Mouse (Mus musculus): Measurements from ENCODE around the gene Top2b. TPM values are rescaled to one million over a fixed set of nuclear protein-coding genes. Genes with fewer than 3 reads are reported as not detected.

Top2b gene
- total and polyA plus RNA-seq, 3 experiments: 29.5 to 190 (median 39.5) TPM

DNA sequence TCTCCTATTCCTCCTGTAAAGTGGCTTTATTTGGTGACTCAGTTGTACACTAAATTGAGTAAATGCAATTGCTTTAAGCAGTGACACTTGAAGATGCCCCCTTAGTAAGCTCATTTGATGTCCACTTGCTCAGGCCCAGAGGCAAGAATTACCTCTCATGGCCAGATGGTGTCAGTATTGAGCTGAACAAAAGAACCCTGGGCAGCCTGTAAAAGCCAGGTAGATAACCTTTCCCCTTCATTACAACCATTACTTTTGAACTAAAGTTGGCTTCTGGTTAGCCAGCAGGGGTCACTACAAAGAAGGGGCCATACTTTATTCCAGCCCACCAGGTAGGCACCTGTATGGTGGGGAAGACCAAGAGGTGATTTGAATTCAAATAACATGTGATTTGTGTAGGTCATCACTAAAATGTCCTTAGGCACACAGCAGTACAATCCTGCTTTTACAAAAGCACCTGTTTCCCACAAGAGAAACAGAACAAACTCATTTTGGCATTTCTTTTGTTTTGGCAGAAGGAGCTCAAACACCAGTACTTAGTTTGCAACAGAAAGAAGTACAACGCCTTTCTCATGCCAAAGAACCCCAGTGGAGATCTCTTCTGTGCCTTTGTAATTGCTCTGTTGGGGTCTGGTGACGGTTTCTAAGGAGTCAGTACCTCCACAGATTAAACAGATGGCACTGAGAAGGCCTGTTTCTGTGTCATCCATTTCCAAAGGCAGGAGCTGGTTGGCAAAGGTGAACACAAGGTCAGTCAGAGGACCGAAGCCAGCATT, 69.6 kb downstream of the Top2b start:
- H3K36me3 ChIP-seq (ENCODE audit: control insufficient read depth in 1 of 2, insufficient read depth in 2 of 2, low read length in 2 of 2): peaks cover 0 to 4% of the 10 kb centered on the region in 2 experiments; a peak in 2 of 4 replicates
- H3K9me3 ChIP-seq (replicated peaks; ENCODE audit: insufficient read depth, low read length): no peaks in the 10 kb centered on the region
- no peak overlapping the region for H3K4me3 ChIP-seq (ENCODE audit: control insufficient read depth in 1 of 2, insufficient read depth in 1 of 2, low read depth in 2 of 2, low read length in 2 of 2)
- H3K9ac ChIP-seq (ENCODE audit: control insufficient read depth, low read depth, low read length, poor library complexity, severe bottlenecking): no peak overlapping the region
- H3K27me3 ChIP-seq (ENCODE audit: control insufficient read depth in 1 of 2, insufficient read depth in 2 of 2, low read length in 2 of 2): no peaks in the 10 kb centered on the region
- TF ChIP-seq MAFK (IDR thresholded peaks at IDR 0.05; ENCODE audit: borderline replicate concordance, low read depth, low read length): no peak
- no peak for TF ChIP-seq MEF2A (IDR thresholded peaks at IDR 0.05; ENCODE audit: extremely low read depth, insufficient replicate concordance, low read depth, low read length, poor library complexity, severe bottlenecking)
- no peak for TF ChIP-seq NELFE (IDR thresholded peaks at IDR 0.05; ENCODE audit: low read depth, low read length)
- TF ChIP-seq CTCF (IDR thresholded peaks at IDR 0.05 in 2 of 3, conservative IDR thresholded peaks at IDR 0.05 in 1 of 3; ENCODE audit: control insufficient read depth in 1 of 3, insufficient read depth in 1 of 3, low read depth in 2 of 3, low read length in 3 of 3, poor library complexity in 1 of 3, severe bottlenecking in 1 of 3): peak; percentile 52 to 84 (median 69)
- TF ChIP-seq SMC3 (IDR thresholded peaks at IDR 0.05; ENCODE audit: low read depth, low read length): peak; percentile 76
- TF ChIP-seq USF1 (IDR thresholded peaks at IDR 0.05; ENCODE audit: low read depth, low read length): no peak
- no peak for TF ChIP-seq UBTF (IDR thresholded peaks at IDR 0.05; ENCODE audit: borderline replicate concordance, insufficient read depth, low read depth, low read length)
- TF ChIP-seq CHD1 (IDR thresholded peaks at IDR 0.05; ENCODE audit: low read depth, low read length): no peak
- no peak for TF ChIP-seq GATA1 (IDR thresholded peaks at IDR 0.05; ENCODE audit: low read depth, low read length)
- TF ChIP-seq USF2 (IDR thresholded peaks at IDR 0.05; ENCODE audit: borderline replicate concordance in 1 of 2, insufficient read depth in 1 of 2, low read depth in 1 of 2, low read length in 2 of 2): no peak
- TF ChIP-seq ZNF384 (IDR thresholded peaks at IDR 0.05; ENCODE audit: low read depth, low read length): no peak
- TF ChIP-seq POLR2A (IDR thresholded peaks at IDR 0.05; ENCODE audit: control insufficient read depth in 1 of 2, insufficient read depth in 1 of 2, low read depth in 1 of 2, low read length in 2 of 2, poor library complexity in 1 of 2): no peak
- TF ChIP-seq MAX (IDR thresholded peaks at IDR 0.05; ENCODE audit: low read length): no peak
- no peak for TF ChIP-seq E2F4 (IDR thresholded peaks at IDR 0.05; ENCODE audit: borderline replicate concordance, low read depth, low read length)
- TF ChIP-seq ZMIZ1 (IDR thresholded peaks at IDR 0.05; ENCODE audit: low read depth, low read length): no peak
- TF ChIP-seq MYB (IDR thresholded peaks at IDR 0.05; ENCODE audit: low read depth, low read length): no peak
- TF ChIP-seq POLR2AphosphoS5 (IDR thresholded peaks at IDR 0.05; ENCODE audit: borderline replicate concordance, low read depth, low read length): no peak
- peak; percentile 55 for TF ChIP-seq ZC3H11A (IDR thresholded peaks at IDR 0.05; ENCODE audit: low read depth, low read length)
- no peak for TF ChIP-seq TAL1 (IDR thresholded peaks at IDR 0.05; ENCODE audit: low read length)
- no peak for TF ChIP-seq BHLHE40 (IDR thresholded peaks at IDR 0.05; ENCODE audit: borderline replicate concordance, low read depth, low read length)
- no peak for TF ChIP-seq MYC (IDR thresholded peaks at IDR 0.05; ENCODE audit: low read depth, low read length)
- TF ChIP-seq RAD21 (IDR thresholded peaks at IDR 0.05; ENCODE audit: low read depth, low read length): peak; percentile 76
- peak; percentile 65 for DNase-seq (ENCODE audit: low read depth, low spot score)
- H3K27ac ChIP-seq (ENCODE audit: control insufficient read depth, low read depth, low read length): no peak overlapping the region
- H3K79me2 ChIP-seq (ENCODE audit: control insufficient read depth, insufficient read depth, low read length, poor library complexity): no peaks in the 10 kb centered on the region
- no peaks in the 10 kb centered on the region for H3K4me1 ChIP-seq (ENCODE audit: control insufficient read depth in 1 of 2, insufficient read depth in 2 of 2, low read length in 2 of 2)
